ENCODE assay signal across 11 mouse cellular contexts in the genomic region with DNA sequence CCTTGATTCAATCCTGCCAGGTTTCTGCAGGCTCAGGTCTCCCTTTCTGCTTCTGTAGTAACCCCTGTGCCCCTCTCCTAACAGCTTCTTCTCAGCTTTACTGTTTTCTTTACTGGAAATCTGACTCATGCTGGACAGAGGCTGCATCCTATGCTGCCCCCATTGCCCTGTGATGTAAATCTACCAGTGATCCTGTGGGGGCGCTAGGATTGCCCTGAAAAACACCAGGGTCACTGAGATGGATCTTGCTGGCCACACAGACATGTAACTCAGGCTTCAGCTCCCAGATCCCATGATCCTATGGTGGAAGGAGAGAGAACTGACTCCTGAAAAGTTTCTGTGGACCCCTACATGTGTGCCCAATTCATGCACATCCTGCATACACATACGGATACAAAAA.
"Had no signal": no experiment of that assay in that cellular context is flagged by ENCODE, and none has a peak within 500 bp of the region (broad histone marks: within the 10 kb centered on the region; RNA-seq: fewer than 3 reads in every experiment).

No protein-coding gene starts in this region.

- H3K4me1 ChIP-seq: limb, embryonic 15.5 days; liver, embryonic 15.5 days; midbrain, embryonic 13.5 days; stomach, embryonic 15.5 days had no signal

- DNase-seq: kidney, adult 11 months; kidney, adult 9 months; kidney, postnatal 14 days; lung, embryonic 14.5 days; lung, postnatal 14 days; right cerebral cortex, postnatal 14 days; thymus, postnatal 36 days had no signal

- H3K4me3 ChIP-seq: limb, embryonic 15.5 days; liver, embryonic 15.5 days; midbrain, embryonic 13.5 days; stomach, embryonic 15.5 days had no signal

- ATAC-seq: midbrain, embryonic 13.5 days had no signal

- H3K9me3 ChIP-seq: limb, embryonic 15.5 days; liver, embryonic 15.5 days; midbrain, embryonic 13.5 days; stomach, embryonic 15.5 days had no signal

- H3K27ac ChIP-seq: limb, embryonic 15.5 days; liver, embryonic 15.5 days; midbrain, embryonic 13.5 days; stomach, embryonic 15.5 days had no signal

- H3K9ac ChIP-seq: limb, embryonic 15.5 days; liver, embryonic 15.5 days; lung, embryonic 14.5 days; midbrain, embryonic 13.5 days; stomach, embryonic 15.5 days had no signal

- H3K27me3 ChIP-seq: limb, embryonic 15.5 days; liver, embryonic 15.5 days; midbrain, embryonic 13.5 days; stomach, embryonic 15.5 days had no signal

- H3K36me3 ChIP-seq: liver, embryonic 15.5 days; stomach, embryonic 15.5 days had no signal

- H3K4me2 ChIP-seq: limb, embryonic 15.5 days; liver, embryonic 15.5 days; lung, embryonic 14.5 days; midbrain, embryonic 13.5 days; stomach, embryonic 15.5 days had no signal
